8 mouse cellular contexts compared by ENCODE assay signal in the genomic region with DNA sequence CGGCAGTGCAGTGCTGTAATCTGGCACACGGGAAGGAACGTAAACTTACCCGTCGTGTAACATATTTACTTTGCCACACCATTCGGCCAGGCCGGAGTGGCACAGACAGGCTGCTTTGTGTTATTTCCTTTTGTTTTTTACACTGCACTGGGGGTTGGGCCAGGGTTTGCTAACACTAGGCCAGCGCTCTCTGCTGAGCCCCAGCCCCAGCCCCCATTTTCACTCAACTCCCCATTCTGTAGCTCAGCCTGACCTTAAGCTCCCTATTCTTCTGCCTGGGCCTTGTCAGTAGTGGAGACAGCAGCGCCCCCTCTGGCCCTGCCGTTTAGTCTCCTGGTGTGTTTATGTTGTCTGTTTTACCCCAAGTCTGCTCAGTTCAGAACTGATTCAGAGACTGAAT.
DNase-seq lines count a peak whose midpoint lies in the region; ATAC-seq and TF ChIP-seq lines count a peak whose summit lies in the region.
"Had no signal": no experiment of that assay in that cellular context is flagged by ENCODE, and none has a peak within 500 bp of the region (broad histone marks: within the 10 kb centered on the region; RNA-seq: fewer than 3 reads in every experiment).

No protein-coding gene starts in this region.

- H3K4me1 ChIP-seq in hindbrain, embryonic 16.5 days (ENCODE audit: control insufficient read depth, insufficient read depth, low read depth, low read length), result peaks cover 33% of the 10 kb centered on the region
- peaks cover 46% of the 10 kb centered on the region for H3K4me1 ChIP-seq in midbrain, embryonic 13.5 days (replicated peaks)

- no peaks in the 10 kb centered on the region for H3K9me3 ChIP-seq in hindbrain, embryonic 16.5 days (ENCODE audit: control insufficient read depth, low read length)
- H3K9me3 ChIP-seq in midbrain, embryonic 13.5 days, result no peaks in the 10 kb centered on the region
- H3K9me3 ChIP-seq: embryonic facial prominence, embryonic 15.5 days had no signal

- no peaks in the 10 kb centered on the region for H3K27me3 ChIP-seq in hindbrain, embryonic 16.5 days (replicated peaks; ENCODE audit: control insufficient read depth, insufficient read depth, low read length)
- no peaks in the 10 kb centered on the region for H3K27me3 ChIP-seq in midbrain, embryonic 13.5 days
- H3K27me3 ChIP-seq: embryonic facial prominence, embryonic 15.5 days had no signal

- 27% methylated on average over 10 of the region's 10 CpGs for WGBS in hindbrain, embryonic 16.5 days
- 15% methylated on average over 10 of the region's 10 CpGs for WGBS in midbrain, embryonic 13.5 days

- H3K4me2 ChIP-seq in hindbrain, embryonic 16.5 days (ENCODE audit: low read length), result no peak overlapping the region
- H3K4me2 ChIP-seq in midbrain, embryonic 13.5 days (replicated peaks), result no peak overlapping the region
- H3K4me2 ChIP-seq: embryonic facial prominence, embryonic 15.5 days had no signal

- no peak for DNase-seq in left cerebral cortex, adult 2 months (ENCODE audit: extremely low spot score in 1 of 2, low spot score in 2 of 2)
- DNase-seq in left cerebral cortex, adult 8-10 months (ENCODE audit: low spot score in 2 of 2), result no peak
- DNase-seq in embryo, embryonic 10 days (ENCODE audit: low spot score), result peak; percentile 68
- DNase-seq in spleen, postnatal 36 days (ENCODE audit: low spot score in 2 of 2), result no peak
- DNase-seq in adrenal gland, adult 2 months, result no peak

- peak; percentile 44 for TF ChIP-seq CTCF in left cerebral cortex, adult 2 months (IDR thresholded peaks at IDR 0.05)

- H3K4me3 ChIP-seq in left cerebral cortex, adult 2 months, result no peak overlapping the region
- H3K4me3 ChIP-seq in hindbrain, embryonic 16.5 days (ENCODE audit: low read length), result no peak overlapping the region
- H3K4me3 ChIP-seq in midbrain, embryonic 13.5 days (replicated peaks), result no peak overlapping the region
- H3K4me3 ChIP-seq: embryonic facial prominence, embryonic 15.5 days had no signal

- ATAC-seq in hindbrain, embryonic 16.5 days, result peak; percentile 15; the same call in 1 of the 2 replicates
- peak; percentile 62 for ATAC-seq in midbrain, embryonic 13.5 days

- no peaks in the 10 kb centered on the region for H3K36me3 ChIP-seq in hindbrain, embryonic 16.5 days (ENCODE audit: control insufficient read depth, insufficient read depth, low read length)
- 0 out of 2 replicates have a peak, but pooled peaks cover 5% of the 10 kb centered on the region for H3K36me3 ChIP-seq in midbrain, embryonic 13.5 days
- H3K36me3 ChIP-seq: embryonic facial prominence, embryonic 15.5 days had no signal

- no peak overlapping the region for H3K9ac ChIP-seq in hindbrain, embryonic 16.5 days (ENCODE audit: low read depth, low read length)
- H3K9ac ChIP-seq in midbrain, embryonic 13.5 days (replicated peaks), result 0 out of 2 replicates have a peak overlapping the region, but pooled peaks have one; percentile 29
- H3K9ac ChIP-seq: embryonic facial prominence, embryonic 15.5 days had no signal

- no peak overlapping the region for H3K27ac ChIP-seq in left cerebral cortex, adult 2 months
- H3K27ac ChIP-seq in hindbrain, embryonic 16.5 days (ENCODE audit: low read depth, low read length), result no peak overlapping the region
- peak overlapping the region; percentile 76 for H3K27ac ChIP-seq in midbrain, embryonic 13.5 days
- H3K27ac ChIP-seq: embryonic facial prominence, embryonic 15.5 days had no signal

- intact Hi-C loops in left cerebral cortex, adult 2 months (cut with DNase I), result no loop called here
